Mouse (Mus musculus) C2C12 (cell line): ENCODE data around the gene Keg1. TPM values are rescaled to one million over a fixed set of nuclear protein-coding genes. Genes with fewer than 3 reads are reported as not detected.
"Not testable (repeated sequence)": the region's sequence is repeated elsewhere in the genome, so short reads cannot be mapped to it uniquely, and the experiment has no call there.

ENCODE experiments used
- H3K27me3 ChIP-seq: one replicate; pipeline ENCODE4 v1.6.1; 2011; ENCODE audit not compliant: control insufficient read depth, insufficient read depth, insufficient read length
- H3K36me3 ChIP-seq: one replicate; pipeline ENCODE4 v1.6.1; 2011; ENCODE audit not compliant: control insufficient read depth, insufficient read depth
- H3K4me3 ChIP-seq: one replicate; pipeline ENCODE4 v1.5.1; 2011; ENCODE audit warnings: mild to moderate bottlenecking, control low read depth; ENCODE audit not compliant: poor library complexity, insufficient read depth, severe bottlenecking
- H3K79me2 ChIP-seq: one replicate; pipeline ENCODE4 v1.6.1; 2011; ENCODE audit not compliant: control insufficient read depth, insufficient read depth
- H3K79me3 ChIP-seq: one replicate; pipeline ENCODE4 v1.6.1; 2011; ENCODE audit warnings: low read depth, control low read depth
- H3ac ChIP-seq: one replicate; pipeline ENCODE3; 2011; ENCODE audit warnings: low read depth; ENCODE audit not compliant: control insufficient read depth, insufficient read length
- CEBPB ChIP-seq: IDR thresholded peaks from one replicate; pipeline ENCODE4 v1.6.1; 2011; ENCODE audit warnings: low read depth, mild to moderate bottlenecking, control low read depth, moderate library complexity
- CTCF ChIP-seq: IDR thresholded peaks from one replicate; pipeline ENCODE4 v1.5.1; 2011; ENCODE audit not compliant: control insufficient read depth, insufficient read depth, insufficient read length
- FOSL1 ChIP-seq: IDR thresholded peaks from one replicate; pipeline ENCODE4 v1.8.0; 2011; ENCODE audit warnings: mild to moderate bottlenecking, low read length; ENCODE audit not compliant: poor library complexity, insufficient read depth, severe bottlenecking
- MAX ChIP-seq: IDR thresholded peaks from one replicate; pipeline ENCODE4 v1.6.1; 2011; ENCODE audit warnings: mild to moderate bottlenecking, control low read depth
- MYOD1 ChIP-seq: IDR thresholded peaks from one replicate; pipeline ENCODE4 v1.6.1; 2011; ENCODE audit warnings: low read depth; ENCODE audit not compliant: control insufficient read depth, insufficient read length
- MYOG ChIP-seq: IDR thresholded peaks from one replicate; pipeline ENCODE4 v1.6.1; 2011; ENCODE audit not compliant: control insufficient read depth, insufficient read length; ENCODE audit errors: extremely low read depth
- USF1 ChIP-seq: IDR thresholded peaks from one replicate; pipeline ENCODE4 v1.6.1; 2011; ENCODE audit warnings: low read depth, mild to moderate bottlenecking, control low read depth, moderate library complexity
- polyA plus RNA-seq: library from polyadenylated mRNA; unstranded; fragments of >200 nt; fragmentation: generic; extraction: Trizol; gene quantifications from one replicate; pipeline ENCODE4 v1.2.1, GENCODE M21; 2012; ENCODE audit warnings: missing spikeins

Keg1 gene
- polyA plus RNA-seq, 1 experiment: not detected

DNA sequence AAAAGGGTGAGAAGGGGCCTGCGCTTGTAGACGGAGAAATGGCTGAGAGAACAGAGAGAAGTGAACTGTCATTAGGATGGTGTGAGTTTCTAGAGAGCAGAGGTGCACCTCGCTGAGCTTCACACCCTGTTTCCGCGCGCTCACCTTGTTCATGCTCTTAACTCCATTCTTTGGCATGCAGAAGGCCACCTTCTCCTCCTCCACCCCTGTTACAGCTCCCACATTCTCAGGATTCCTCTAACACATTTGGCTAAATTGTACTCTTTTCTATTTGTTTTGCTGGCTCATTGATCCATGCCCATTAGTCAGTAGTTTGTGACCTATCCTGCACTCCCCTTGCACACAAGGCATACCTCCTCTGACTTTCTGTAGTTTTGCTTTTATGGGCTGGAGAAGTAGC, 23.6 kb downstream of the Keg1 start:
- H3K36me3 ChIP-seq: no peaks in the 10 kb centered on the region
- TF ChIP-seq MYOD1 (no peak), CTCF (no peak), FOSL1 (no peak)
- no peak overlapping the region for H3K4me3 ChIP-seq
- H3K79me2 ChIP-seq: no peaks in the 10 kb centered on the region
- H3K79me3 ChIP-seq: no peaks in the 10 kb centered on the region
- H3K27me3 ChIP-seq: no peaks in the 10 kb centered on the region
- H3ac ChIP-seq: no peak overlapping the region

DNA sequence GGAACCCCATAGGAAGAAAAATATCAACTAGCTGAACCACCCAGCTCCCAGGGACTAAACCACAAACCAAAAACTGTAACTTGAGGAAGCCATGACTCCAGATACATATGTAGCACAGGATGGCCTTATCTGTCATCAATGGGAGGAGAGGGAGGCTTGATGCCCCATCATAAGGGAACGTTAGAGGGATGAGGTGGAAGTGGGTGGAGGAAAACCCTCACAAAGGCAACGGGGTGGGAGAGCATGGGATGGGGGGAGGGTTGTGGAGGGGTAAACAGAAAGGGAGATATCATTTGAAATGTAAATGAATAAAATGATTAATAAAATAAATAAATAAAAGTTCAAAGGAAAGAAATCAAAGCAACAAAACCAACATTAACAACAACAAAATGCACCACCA, 24.9 kb downstream of the Keg1 start:
- no peak overlapping the region for H3K4me3 ChIP-seq
- no peaks in the 10 kb centered on the region for H3K27me3 ChIP-seq
- TF ChIP-seq MAX (no peak), FOSL1 (no peak), MYOD1 (no peak), CTCF (no peak), USF1 (no peak), MYOG (no peak), CEBPB (no peak)
- no peaks in the 10 kb centered on the region for H3K79me3 ChIP-seq
- no peaks in the 10 kb centered on the region for H3K36me3 ChIP-seq
- no peak overlapping the region for H3ac ChIP-seq
- no peaks in the 10 kb centered on the region for H3K79me2 ChIP-seq

DNA sequence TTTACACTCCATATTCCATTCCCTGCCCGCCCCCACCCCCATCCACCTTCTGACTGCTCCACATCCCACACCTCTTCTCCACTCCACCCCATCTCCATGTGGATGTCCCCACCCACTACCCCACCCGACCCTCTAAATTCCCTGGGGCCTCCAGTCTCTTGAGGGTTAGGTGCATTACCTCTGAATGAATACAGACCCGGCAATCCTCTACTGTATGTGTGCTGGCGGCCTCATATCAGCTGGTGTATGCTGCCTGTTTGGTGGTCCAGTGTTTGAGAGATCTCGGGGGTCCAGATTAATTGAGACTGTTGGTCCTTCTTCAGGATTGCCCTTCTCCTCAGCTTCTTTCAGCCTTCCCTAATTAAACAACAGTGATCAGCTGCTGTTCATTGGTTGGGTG, 25.3 kb downstream of the Keg1 start:
- not testable (repeated sequence) for H3ac ChIP-seq, H3K79me2 ChIP-seq, H3K36me3 ChIP-seq, H3K79me3 ChIP-seq, H3K4me3 ChIP-seq, H3K27me3 ChIP-seq

DNA sequence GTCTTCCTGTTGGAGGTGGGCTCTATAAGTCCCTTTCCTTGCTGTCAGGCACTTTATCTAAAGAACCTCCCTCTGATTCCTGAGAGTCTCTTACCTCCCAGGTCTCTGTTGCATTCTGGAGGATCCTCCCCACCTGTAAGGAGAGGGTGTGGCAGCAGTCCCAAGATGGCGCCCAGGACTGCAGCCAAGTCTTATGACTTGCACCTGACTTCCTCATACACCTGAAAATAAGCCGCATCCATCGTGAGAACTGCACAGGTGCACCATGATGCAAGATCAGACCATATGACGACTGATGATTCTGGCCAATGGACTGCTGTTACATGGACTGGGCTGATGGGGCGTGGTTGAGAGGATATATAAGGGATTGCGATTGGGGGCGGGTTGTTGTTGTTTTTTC, 26.0 kb downstream of the Keg1 start:
- H3ac ChIP-seq, H3K27me3 ChIP-seq, H3K36me3 ChIP-seq, H3K79me3 ChIP-seq, H3K4me3 ChIP-seq, H3K79me2 ChIP-seq: not testable (repeated sequence)

DNA sequence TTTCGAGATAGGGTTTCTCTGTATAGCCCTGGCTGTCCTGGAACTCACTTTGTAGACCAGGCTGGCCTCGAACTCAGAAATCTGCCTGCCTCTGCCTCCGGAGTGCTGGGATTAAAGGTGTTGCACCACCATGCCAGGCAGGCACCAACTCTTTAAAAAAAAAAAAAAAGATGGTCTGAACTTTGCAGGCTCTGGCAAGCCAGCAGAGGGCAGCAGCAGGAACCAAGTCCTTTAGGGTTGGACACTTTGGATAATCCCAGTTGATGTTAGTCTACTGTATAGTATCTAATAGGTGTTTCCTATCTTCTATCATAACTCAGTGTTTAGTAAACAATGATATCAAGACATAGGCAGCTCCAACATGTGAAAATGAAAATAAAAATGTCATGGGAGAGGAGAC, 26.7 kb downstream of the Keg1 start:
- TF ChIP-seq MAX (no peak), MYOG (no peak), USF1 (no peak), CTCF (no peak), CEBPB (no peak), MYOD1 (no peak), FOSL1 (no peak)
- Histone ChIP-seq H3K79me3 (no peaks in the 10 kb centered on the region), H3ac (no peak overlapping the region)

DNA sequence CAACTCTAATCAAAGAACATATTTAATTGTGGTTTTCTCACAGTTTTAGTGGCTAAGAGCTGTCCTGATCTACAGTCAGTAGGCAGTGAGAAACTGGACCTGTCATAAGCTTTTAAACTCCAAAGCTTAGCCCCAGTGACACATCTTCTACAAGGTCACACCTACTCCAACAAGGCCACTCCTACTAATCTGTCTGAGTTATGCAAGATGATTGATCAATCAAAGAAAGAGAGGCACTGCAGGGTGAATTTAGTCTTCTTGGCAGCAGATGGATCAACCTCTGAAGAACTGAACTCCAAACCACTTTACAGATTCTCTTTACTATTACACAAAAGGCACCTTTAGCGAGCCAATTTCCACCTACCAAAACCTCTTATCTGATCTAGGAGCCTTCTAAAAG, 30.3 kb downstream of the Keg1 start:
- no peak overlapping the region for H3K4me3 ChIP-seq
- H3K79me3 ChIP-seq: no peaks in the 10 kb centered on the region
- H3K79me2 ChIP-seq: no peaks in the 10 kb centered on the region
- no peaks in the 10 kb centered on the region for H3K27me3 ChIP-seq
- H3ac ChIP-seq: no peak overlapping the region
- H3K36me3 ChIP-seq: no peaks in the 10 kb centered on the region
- TF ChIP-seq FOSL1 (no peak), MAX (no peak)

More for the DNA sequence above, 26.7 kb downstream of the Keg1 start:
- H3K79me2 ChIP-seq: no peaks in the 10 kb centered on the region
- H3K36me3 ChIP-seq: no peaks in the 10 kb centered on the region
- H3K4me3 ChIP-seq: no peak overlapping the region
- H3K27me3 ChIP-seq: no peaks in the 10 kb centered on the region

DNA sequence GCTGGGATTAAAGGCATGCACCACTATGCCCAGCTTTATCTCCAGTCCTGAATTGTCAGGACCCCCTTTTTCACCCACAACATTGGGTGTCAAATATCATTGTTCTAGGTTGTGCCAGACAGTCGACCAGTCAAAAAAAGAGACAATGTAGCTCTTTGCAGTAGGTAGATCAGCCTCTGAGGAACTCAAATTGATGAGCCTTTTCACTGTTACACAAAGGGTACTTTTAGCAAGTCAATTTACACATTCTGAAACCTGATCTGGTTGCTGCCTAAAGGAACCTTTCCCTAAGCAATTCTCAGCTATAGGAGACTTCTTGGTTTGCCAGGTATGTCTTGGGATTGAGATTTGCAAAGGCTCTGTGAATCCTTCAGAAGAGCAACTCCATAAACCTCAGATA, 35.5 kb downstream of the Keg1 start:
- Histone ChIP-seq H3K4me3 (no peak overlapping the region), H3K36me3 (no peaks in the 10 kb centered on the region), H3ac (no peak overlapping the region), H3K27me3 (no peaks in the 10 kb centered on the region), H3K79me3 (no peaks in the 10 kb centered on the region), H3K79me2 (no peaks in the 10 kb centered on the region)
- no peak for TF ChIP-seq MYOD1
- TF ChIP-seq CTCF: no peak
- TF ChIP-seq MYOG: no peak
- TF ChIP-seq FOSL1: no peak
- TF ChIP-seq MAX: no peak
- no peak for TF ChIP-seq USF1
- TF ChIP-seq CEBPB: no peak
